Mouse (Mus musculus) CH12.LX (cell line): ENCODE measurements at regions not wholly inside any gene's neighbourhood (a gene's known extent, or its start where the extent isn't known, plus 50 kb on each side); places are given as distances from the start of the nearest gene placed in this dataset.

ENCODE experiments used
- DNase-seq: peaks from one replicate; pipeline ENCODE4 v3.0.0-alpha.2; 2013; ENCODE audit errors: extremely low read depth
- H3K27ac ChIP-seq: 2 replicates; pipeline ENCODE4 v1.5.1; 2012; ENCODE audit warnings: low read depth, mild to moderate bottlenecking, control low read depth, moderate library complexity; ENCODE audit not compliant: insufficient read depth
- H3K27me3 ChIP-seq: replicated peaks from 2 replicates; pipeline ENCODE3; 2012; ENCODE audit warnings: inconsistent platforms
- H3K36me3 ChIP-seq, 2 experiments: replicated peaks in 1 of 2; 2 replicates each; pipeline versions ENCODE3 to v1.6.1; 2012; ENCODE audit warnings: inconsistent platforms in 1 of 2, low read length in 1 of 2, mild to moderate bottlenecking in 1 of 2, mixed read lengths in 1 of 2, moderate library complexity in 1 of 2; ENCODE audit not compliant: control insufficient read depth in 1 of 2, insufficient read depth in 1 of 2
- H3K4me1 ChIP-seq, 2 experiments: 2 replicates each; pipeline ENCODE4 v1.6.1; 2012; ENCODE audit warnings: inconsistent platforms in 1 of 2, moderate library complexity in 1 of 2; ENCODE audit not compliant: insufficient read depth in 2 of 2, control insufficient read depth in 1 of 2
- H3K4me2 ChIP-seq: 2 replicates; pipeline ENCODE4 v1.6.1; 2012; ENCODE audit warnings: low read depth, mild to moderate bottlenecking, control low read depth; ENCODE audit not compliant: poor library complexity, insufficient read depth, severe bottlenecking
- H3K4me3 ChIP-seq, 3 experiments: fragments of 150-350 bp in 1 of 3; sonication (generic) in 1 of 3; replicated peaks in 1 of 3; 2 replicates each; pipeline versions ENCODE3 to v1.5.1; 2011 to 2012; ENCODE audit warnings: low read depth in 2 of 3, low read length in 2 of 3, mild to moderate bottlenecking in 2 of 3, moderate library complexity in 2 of 3, control low read depth in 1 of 3, improper control_type of control experiment in 1 of 3, inconsistent platforms in 1 of 3, mixed read lengths in 1 of 3; ENCODE audit not compliant: poor library complexity in 1 of 3
- H3K79me2 ChIP-seq: replicated peaks from 2 replicates; pipeline ENCODE4 v1.6.1; 2012; ENCODE audit warnings: mild to moderate bottlenecking, moderate library complexity; ENCODE audit not compliant: control insufficient read depth, poor library complexity, insufficient read depth, severe bottlenecking; ENCODE audit errors: extremely low read depth
- H3K9ac ChIP-seq: 2 replicates; pipeline ENCODE4 v1.6.1; 2012; ENCODE audit warnings: low read depth, mild to moderate bottlenecking, control low read depth, moderate library complexity; ENCODE audit not compliant: insufficient read depth
- H3K9me3 ChIP-seq: replicated peaks from 2 replicates; pipeline ENCODE3; 2012; ENCODE audit warnings: low read length, inconsistent platforms, mixed read lengths
- CHD1 ChIP-seq: IDR thresholded peaks from 2 replicates; pipeline ENCODE4 v1.6.1; 2012; ENCODE audit warnings: low read depth, low read length, improper control_type of control experiment, inconsistent platforms
- CHD2 ChIP-seq: IDR thresholded peaks from 2 replicates; pipeline ENCODE4 v1.6.1; 2011; ENCODE audit warnings: low read length, improper control_type of control experiment
- CTCF ChIP-seq, 2 experiments: IDR thresholded peaks in 1 of 2; conservative IDR thresholded peaks in 1 of 2; 2 replicates each; pipeline ENCODE4 v1.5.1; 2011 to 2012; ENCODE audit warnings: low read depth in 2 of 2, low read length in 2 of 2, improper control_type of control experiment in 1 of 2, inconsistent platforms in 1 of 2, mild to moderate bottlenecking in 1 of 2, moderate library complexity in 1 of 2
- IRF4 ChIP-seq: IDR thresholded peaks from 2 replicates; pipeline ENCODE4 v1.6.1; 2014; ENCODE audit warnings: low read depth, mild to moderate bottlenecking, inconsistent platforms, low read length, improper control_type of control experiment
- KAT2A ChIP-seq: IDR thresholded peaks from 2 replicates; pipeline ENCODE4 v1.6.1; 2012; ENCODE audit warnings: low read length, improper control_type of control experiment, inconsistent platforms; ENCODE audit not compliant: insufficient replicate concordance
- MAFK ChIP-seq: IDR thresholded peaks from 2 replicates; pipeline ENCODE4 v1.6.1; 2011; ENCODE audit warnings: low read length, improper control_type of control experiment; ENCODE audit not compliant: insufficient replicate concordance
- MAZ ChIP-seq: IDR thresholded peaks from 2 replicates; pipeline ENCODE4 v1.6.1; 2012; ENCODE audit warnings: low read depth, mild to moderate bottlenecking, inconsistent platforms, low read length, improper control_type of control experiment, moderate library complexity
- MEF2A ChIP-seq: IDR thresholded peaks from 2 replicates; pipeline ENCODE4 v1.6.1; 2014; ENCODE audit warnings: low read depth, mild to moderate bottlenecking, inconsistent platforms, low read length, improper control_type of control experiment, borderline replicate concordance
- MYC ChIP-seq: IDR thresholded peaks from 2 replicates; pipeline ENCODE4 v1.6.1; 2011; ENCODE audit warnings: low read depth, mild to moderate bottlenecking, improper control_type of control experiment, low read length
- PAX5 ChIP-seq: IDR thresholded peaks from 2 replicates; pipeline ENCODE4 v1.6.1; 2012; ENCODE audit warnings: low read length, inconsistent platforms, mixed read lengths
- POLR2AphosphoS2 ChIP-seq: IDR thresholded peaks from 2 replicates; pipeline ENCODE4 v1.6.1; 2011; ENCODE audit warnings: low read depth, low read length, improper control_type of control experiment
- SIN3A ChIP-seq: IDR thresholded peaks from 2 replicates; pipeline ENCODE4 v1.6.1; 2012; ENCODE audit warnings: low read length, improper control_type of control experiment, inconsistent platforms
- UBTF ChIP-seq: IDR thresholded peaks from 2 replicates; pipeline ENCODE4 v1.6.1; 2012; ENCODE audit warnings: low read depth, mild to moderate bottlenecking, inconsistent platforms, low read length, improper control_type of control experiment, moderate library complexity
- USF1 ChIP-seq: IDR thresholded peaks from 2 replicates; pipeline ENCODE4 v1.6.1; 2014; ENCODE audit warnings: low read depth, mild to moderate bottlenecking, inconsistent platforms, low read length, improper control_type of control experiment
- ZNF384 ChIP-seq: IDR thresholded peaks from 2 replicates; pipeline ENCODE4 v1.6.1; 2012; ENCODE audit warnings: low read depth, low read length, improper control_type of control experiment, inconsistent platforms
- dilution Hi-C: fragments of 300-500 bp; cut with MboI; formaldehyde crosslinking; loops from 2 replicates; pipeline ENCODE4 v1.14.3; 2020; ENCODE audit warnings: low sequenced_read_pairs; ENCODE audit not compliant: extremely low pct_unique_long_range_greater_than_20kb, extremely low pct_ligation_motif_present
- in situ Hi-C: fragments of 300-500 bp; cut with MboI; formaldehyde crosslinking; loops from 3 replicates; pipeline ENCODE4 v1.14.3; 2019; ENCODE audit warnings: low sequenced_read_pairs, low pct_ligation_motif_present, low pct_unique_long_range_greater_than_20kb, mixed read lengths

DNA sequence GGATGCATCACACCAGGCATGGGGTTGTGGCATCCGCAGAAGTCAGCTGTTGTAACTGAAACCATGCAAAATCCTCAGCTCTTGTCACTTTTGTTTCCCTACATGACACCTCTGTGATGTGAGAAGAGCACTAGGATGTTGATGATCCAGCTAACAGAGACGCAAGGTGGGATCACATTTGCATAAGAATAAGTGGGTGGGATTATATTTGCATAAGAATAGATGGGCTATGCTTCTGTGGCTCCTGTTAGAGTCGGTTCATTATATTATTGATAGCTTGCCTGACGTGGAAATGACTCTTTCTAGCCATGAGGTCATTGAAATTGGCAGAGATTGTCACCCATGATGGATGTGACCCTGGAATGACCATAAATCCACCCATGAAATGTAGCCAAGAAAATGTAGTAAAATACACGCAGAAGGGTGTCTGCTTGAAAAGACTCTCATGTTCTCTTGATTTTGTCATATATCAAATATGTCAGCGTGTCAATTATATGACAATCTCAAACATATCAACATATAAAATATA, 102.2 kb upstream of the Arg1 start:
- dilution Hi-C loops: no loop called here
- Histone ChIP-seq H3K9ac (no peak overlapping the region), H3K4me3 (no peak overlapping the region), H3K27ac (no peak overlapping the region), H3K4me1 (peaks cover 0 to 3% of the 10 kb centered on the region in 2 experiments; a peak in 1 of 4 replicates), H3K4me2 (no peak overlapping the region), H3K36me3 (no peaks in the 10 kb centered on the region), H3K79me2 (no peaks in the 10 kb centered on the region), H3K27me3 (no peaks in the 10 kb centered on the region), H3K9me3 (no peaks in the 10 kb centered on the region)
- no peak for DNase-seq
- in situ Hi-C loops: no loop called here
- TF ChIP-seq SIN3A (no peak), UBTF (no peak), PAX5 (no peak), CTCF (conservative IDR thresholded peaks at IDR 0.05 in 1 of 2, IDR thresholded peaks at IDR 0.05 in 1 of 2; ENCODE audit: low read depth in 2 of 2, low read length in 2 of 2) (no peak), POLR2AphosphoS2 (no peak), MAFK (no peak), MAZ (no peak), KAT2A (no peak), MYC (no peak)

DNA sequence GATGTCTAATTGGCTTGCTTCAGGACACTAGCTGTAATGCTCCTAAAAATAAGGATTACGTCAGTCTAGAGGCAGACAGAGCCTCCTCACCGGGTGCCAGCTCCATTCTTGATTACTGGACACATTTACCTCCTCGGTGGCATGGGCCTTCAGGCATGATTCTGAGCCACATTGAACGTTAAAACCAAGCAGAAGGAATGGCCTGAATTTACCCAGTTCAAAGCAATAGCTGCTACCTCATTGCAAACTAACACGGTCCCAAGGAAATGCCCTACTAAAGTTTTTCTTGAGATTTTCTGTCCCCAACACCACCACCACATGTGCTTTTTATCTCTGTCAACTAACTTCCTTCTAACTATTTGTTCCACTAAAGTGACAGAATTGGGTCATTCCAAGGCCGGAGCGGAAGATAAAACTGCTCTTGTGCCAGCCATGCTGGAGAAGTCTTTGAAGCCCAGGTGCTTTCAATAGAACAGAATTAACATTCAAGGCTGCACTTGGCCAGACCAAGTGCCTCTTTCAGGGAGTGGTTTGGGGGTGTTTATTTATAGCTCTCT, 96.4 kb upstream of the Arg1 start:
- H3K4me1 ChIP-seq: peaks cover 0 to 3% of the 10 kb centered on the region in 2 experiments; a peak in 1 of 4 replicates
- no peaks in the 10 kb centered on the region for H3K9me3 ChIP-seq
- no peak overlapping the region for H3K4me3 ChIP-seq
- dilution Hi-C loops (no loop called here), in situ Hi-C loops (no loop called here)
- no peaks in the 10 kb centered on the region for H3K27me3 ChIP-seq
- H3K4me2 ChIP-seq: no peak overlapping the region
- H3K27ac ChIP-seq: no peak overlapping the region
- H3K36me3 ChIP-seq: no peaks in the 10 kb centered on the region
- no peak overlapping the region for H3K9ac ChIP-seq
- H3K79me2 ChIP-seq: no peaks in the 10 kb centered on the region
- TF ChIP-seq USF1 (no peak), CHD1 (no peak), IRF4 (no peak), MEF2A (no peak), CHD2 (no peak), MAZ (no peak), ZNF384 (no peak), MYC (no peak)
- DNase-seq: no peak
